Mouse (Mus musculus): ENCODE measurements at regions not wholly inside any gene's neighbourhood (a gene's known extent, or its start where the extent isn't known, plus 50 kb on each side); places are given as distances from the start of the nearest gene placed in this dataset.
"Not testable (repeated sequence)": the region's sequence is repeated elsewhere in the genome, so short reads cannot be mapped to it uniquely, and the experiment has no call there.

DNA sequence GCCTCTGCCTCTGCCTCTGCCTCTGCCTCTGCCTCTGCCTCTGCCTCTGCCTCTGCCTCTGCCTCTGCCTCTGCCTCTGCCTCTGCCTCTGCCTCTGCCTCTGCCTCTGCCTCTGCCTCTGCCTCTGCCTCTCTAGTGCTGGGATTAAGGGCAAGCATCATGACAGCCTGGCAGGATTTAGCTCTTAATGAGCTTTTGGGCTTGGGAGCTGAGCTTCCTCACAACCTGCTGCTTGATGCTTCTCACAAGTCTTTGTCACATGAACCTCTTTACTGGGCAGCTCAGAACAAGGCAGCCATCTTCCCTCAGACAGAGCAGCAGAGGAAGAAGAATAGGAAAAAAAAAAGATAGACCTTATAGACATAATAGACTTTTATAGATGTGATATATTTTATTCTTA lies 152.6 kb downstream of the Gm5426 start:
- H3K4me1 ChIP-seq; H3K9me3 ChIP-seq (replicated peaks); H3K27ac ChIP-seq; H3K4me3 ChIP-seq; H3K4me2 ChIP-seq (replicated peaks); H3K9ac ChIP-seq; H3K36me3 ChIP-seq; ATAC-seq (ENCODE audit: low FRiP score); H3K27me3 ChIP-seq: not testable (repeated sequence)

DNA sequence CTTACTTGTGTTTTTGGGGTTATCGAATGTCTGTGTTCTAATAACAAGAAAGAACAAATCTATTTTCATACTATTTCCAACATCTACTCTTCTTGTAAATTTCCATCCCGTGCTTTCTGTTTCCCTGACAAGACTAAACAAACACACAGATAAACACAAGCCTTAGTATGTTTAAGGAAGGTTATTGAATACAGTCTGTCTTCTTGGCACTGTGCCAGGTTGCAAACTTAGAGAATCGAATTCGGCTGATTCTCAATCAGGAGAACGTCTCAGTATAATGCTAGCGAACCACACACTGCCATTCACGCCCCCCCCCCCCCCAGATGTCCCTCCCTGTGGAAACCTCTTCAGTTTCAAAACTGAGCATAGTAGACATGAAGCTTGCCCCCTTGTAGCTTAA lies 157.2 kb downstream of the Gm5426 start:
- ATAC-seq (ENCODE audit: low FRiP score), result no peak
- H3K9me3 ChIP-seq (replicated peaks), result no peaks in the 10 kb centered on the region
- H3K4me2 ChIP-seq (replicated peaks), result no peak overlapping the region
- no peaks in the 10 kb centered on the region for H3K36me3 ChIP-seq
- H3K9ac ChIP-seq, result no peak overlapping the region
- no peaks in the 10 kb centered on the region for H3K4me1 ChIP-seq
- H3K27ac ChIP-seq, result no peak overlapping the region
- 68% methylated on average over 7 of the region's 7 CpGs for WGBS
- H3K27me3 ChIP-seq, result no peaks in the 10 kb centered on the region
- H3K4me3 ChIP-seq, result no peak overlapping the region

DNA sequence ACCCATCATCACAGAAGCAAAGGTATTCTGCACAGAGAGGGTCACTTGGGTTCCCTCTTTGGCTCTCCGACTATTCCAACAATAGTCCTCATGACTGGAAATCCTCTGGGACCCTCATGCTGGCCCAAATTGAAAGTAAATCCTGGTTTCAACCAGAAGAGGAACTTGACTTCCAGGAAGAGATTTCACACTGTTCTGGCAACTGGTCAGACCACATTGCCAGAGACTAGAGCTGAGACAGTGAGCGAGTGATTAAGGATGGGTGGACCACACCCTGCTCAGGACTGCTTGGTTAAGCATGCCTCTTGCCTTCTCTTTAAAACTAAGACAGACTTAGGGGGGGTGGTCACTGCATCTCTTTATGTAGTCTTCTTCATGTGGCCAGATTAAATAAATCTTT lies 158.3 kb downstream of the Gm5426 start:
- WGBS, result 81% methylated on average over 2 of the region's 2 CpGs
- no peak overlapping the region for H3K9ac ChIP-seq

DNA sequence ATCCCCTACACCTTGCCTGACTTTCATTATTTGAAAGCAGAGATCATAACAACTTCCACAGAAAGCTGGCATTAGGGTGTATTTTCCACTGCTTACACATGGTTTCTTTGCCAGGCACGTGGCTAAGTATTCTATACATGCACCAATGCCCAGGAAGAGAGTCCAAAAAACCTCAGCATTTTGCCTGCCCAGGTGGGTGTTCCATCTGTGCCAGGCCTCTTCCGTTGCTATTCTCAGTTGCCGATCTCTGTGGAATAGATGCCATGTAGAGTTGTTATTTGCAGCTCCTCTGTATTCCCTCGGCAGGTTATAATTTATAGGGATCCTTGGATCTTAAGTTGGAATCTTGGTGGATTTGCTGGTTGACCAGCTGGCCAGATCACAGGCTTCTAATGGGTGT lies 161.3 kb downstream of the Gm5426 start:
- Histone ChIP-seq H3K4me3 (no peak overlapping the region), H3K27me3 (no peaks in the 10 kb centered on the region), H3K9me3 (replicated peaks) (no peaks in the 10 kb centered on the region), H3K4me1 (no peaks in the 10 kb centered on the region), H3K27ac (no peak overlapping the region), H3K9ac (no peak overlapping the region), H3K36me3 (no peaks in the 10 kb centered on the region), H3K4me2 (replicated peaks) (no peak overlapping the region)
- ATAC-seq (ENCODE audit: low FRiP score), result no peak
- WGBS, result 86% methylated on average over 4 of the region's 4 CpGs

More for the DNA sequence above, 158.3 kb downstream of the Gm5426 start:
- Histone ChIP-seq H3K27me3 (no peaks in the 10 kb centered on the region), H3K27ac (no peak overlapping the region), H3K4me1 (no peaks in the 10 kb centered on the region), H3K4me3 (no peak overlapping the region), H3K36me3 (no peaks in the 10 kb centered on the region), H3K9me3 (replicated peaks) (no peaks in the 10 kb centered on the region), H3K4me2 (replicated peaks) (no peak overlapping the region)
- no peak for ATAC-seq (ENCODE audit: low FRiP score)

DNA sequence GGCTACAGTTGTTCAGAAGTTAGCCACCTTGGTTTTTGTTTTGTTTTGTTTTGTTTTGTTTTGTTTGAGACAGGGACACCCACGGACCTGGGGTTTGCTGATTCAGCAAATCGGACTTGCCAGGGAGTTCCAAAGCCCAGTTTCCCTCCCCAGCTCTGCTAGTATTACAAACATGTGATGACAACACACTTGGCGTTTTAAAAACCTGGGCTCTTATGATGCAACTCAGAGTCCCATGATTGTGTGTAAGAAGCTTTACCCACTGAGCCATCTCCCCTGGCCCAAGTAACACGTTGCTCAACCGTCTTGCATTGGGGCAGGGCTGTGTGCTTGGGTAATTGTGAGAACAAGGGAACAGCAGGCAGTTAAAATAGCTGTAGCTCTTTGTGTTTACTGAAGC lies 162.2 kb downstream of the Gm5426 start:
- no peak for ATAC-seq (ENCODE audit: low FRiP score)
- Histone ChIP-seq H3K9me3 (replicated peaks) (no peaks in the 10 kb centered on the region), H3K4me1 (no peaks in the 10 kb centered on the region), H3K4me3 (no peak overlapping the region), H3K27me3 (no peaks in the 10 kb centered on the region), H3K4me2 (replicated peaks) (no peak overlapping the region), H3K9ac (no peak overlapping the region), H3K36me3 (no peaks in the 10 kb centered on the region), H3K27ac (no peak overlapping the region)
- 85% methylated on average over 5 of the region's 5 CpGs for WGBS

DNA sequence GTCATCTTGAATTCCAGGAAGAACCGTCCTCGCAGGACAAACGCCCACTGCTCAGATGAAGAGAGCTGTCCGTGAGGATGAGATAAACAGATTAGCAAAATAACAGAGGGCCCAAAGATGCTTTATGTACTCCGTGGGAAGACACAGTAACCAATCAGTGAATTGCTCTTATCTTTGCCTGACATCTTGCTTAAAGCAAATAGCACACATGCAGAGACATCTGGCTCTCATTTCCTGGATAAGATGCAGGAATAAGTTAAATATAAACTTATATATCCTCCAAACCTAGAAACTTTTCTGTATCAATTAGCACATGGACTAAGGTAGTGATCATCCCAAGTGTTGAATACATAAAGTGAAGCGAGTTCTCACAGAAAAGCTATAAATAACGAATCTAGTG lies 169.3 kb downstream of the Gm5426 start:
- Histone ChIP-seq H3K9ac (no peak overlapping the region), H3K36me3 (no peaks in the 10 kb centered on the region), H3K27me3 (no peaks in the 10 kb centered on the region), H3K4me1 (peaks cover 9% of the 10 kb centered on the region), H3K9me3 (replicated peaks) (no peaks in the 10 kb centered on the region), H3K27ac (no peak overlapping the region), H3K4me3 (no peak overlapping the region), H3K4me2 (replicated peaks) (no peak overlapping the region)
- 71% methylated on average over 7 of the region's 7 CpGs for WGBS
- no peak for ATAC-seq (ENCODE audit: low FRiP score)

DNA sequence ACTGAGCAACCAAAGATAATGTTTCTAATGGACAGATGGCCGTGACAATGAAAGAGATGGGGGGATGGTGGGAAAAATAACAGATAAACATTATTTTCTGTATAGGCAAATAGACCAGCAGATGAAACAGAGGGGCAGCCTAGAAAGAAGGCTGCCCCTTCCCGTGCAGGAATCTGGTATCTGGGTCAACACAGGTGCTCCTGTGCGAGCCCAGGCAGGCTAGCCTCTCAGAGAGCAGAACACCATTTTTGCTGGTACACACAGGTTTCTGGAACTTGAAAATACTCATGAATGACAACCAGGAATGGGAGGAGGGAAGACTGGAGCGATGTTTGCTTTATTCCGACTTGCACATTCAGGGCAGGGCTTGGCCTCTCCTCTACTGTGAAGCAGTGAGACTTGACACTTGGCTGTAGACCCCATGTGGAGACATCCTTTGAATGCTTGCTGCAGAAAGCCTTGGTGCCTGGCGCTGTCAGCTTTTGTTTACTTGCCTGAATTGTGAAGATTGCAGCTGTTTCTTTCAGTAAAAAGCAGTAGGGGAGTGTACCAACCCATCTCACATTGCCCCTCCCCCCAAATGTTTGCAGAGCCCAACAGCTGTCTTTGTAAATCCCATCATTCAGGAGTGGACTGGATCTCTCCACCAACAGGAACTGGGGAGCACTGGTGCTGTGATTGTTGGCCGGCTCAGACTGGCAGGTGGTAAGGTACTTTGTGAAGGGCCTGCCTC lies 172.5 kb downstream of the Gm5426 start:
- Histone ChIP-seq H3K4me2 (replicated peaks) (no peak overlapping the region), H3K27ac (peak overlapping the region; percentile 58; the same call in 1 of the 2 replicates), H3K36me3 (no peaks in the 10 kb centered on the region), H3K27me3 (no peaks in the 10 kb centered on the region), H3K9ac (no peak overlapping the region), H3K9me3 (replicated peaks) (peaks cover 12% of the 10 kb centered on the region), H3K4me3 (no peak overlapping the region), H3K4me1 (peaks cover 9% of the 10 kb centered on the region)
- peak; percentile 81 for ATAC-seq (ENCODE audit: low FRiP score)
- WGBS, result 5% methylated on average over 7 of the region's 7 CpGs

DNA sequence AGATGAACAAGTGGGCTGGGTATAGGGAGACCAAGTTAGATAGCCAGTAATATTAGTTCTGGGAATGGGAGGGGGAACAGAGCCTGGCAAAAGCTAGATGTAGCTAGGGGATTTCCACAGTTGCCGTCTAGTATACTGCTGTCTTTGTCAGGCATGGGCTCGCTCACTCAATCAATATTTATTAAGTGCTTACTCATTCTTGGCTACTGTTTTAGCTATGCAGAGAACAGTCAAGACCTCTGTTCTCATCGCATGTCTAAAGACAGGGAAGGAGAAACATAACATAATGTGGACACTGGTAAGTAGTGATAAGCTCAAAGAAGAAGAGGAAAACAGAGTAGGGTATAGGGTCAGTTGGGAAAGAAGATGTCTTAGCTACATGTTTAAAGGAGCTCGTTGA lies 173.4 kb downstream of the Gm5426 start:
- Histone ChIP-seq H3K9me3 (replicated peaks) (peaks cover 12% of the 10 kb centered on the region), H3K4me3 (no peak overlapping the region), H3K4me1 (peaks cover 9% of the 10 kb centered on the region), H3K36me3 (no peaks in the 10 kb centered on the region), H3K9ac (no peak overlapping the region), H3K27me3 (no peaks in the 10 kb centered on the region), H3K27ac (peak overlapping the region; percentile 58; the same call in 1 of the 2 replicates), H3K4me2 (replicated peaks) (no peak overlapping the region)
- ATAC-seq (ENCODE audit: low FRiP score), result no peak
- 66% methylated on average over 4 of the region's 4 CpGs for WGBS

DNA sequence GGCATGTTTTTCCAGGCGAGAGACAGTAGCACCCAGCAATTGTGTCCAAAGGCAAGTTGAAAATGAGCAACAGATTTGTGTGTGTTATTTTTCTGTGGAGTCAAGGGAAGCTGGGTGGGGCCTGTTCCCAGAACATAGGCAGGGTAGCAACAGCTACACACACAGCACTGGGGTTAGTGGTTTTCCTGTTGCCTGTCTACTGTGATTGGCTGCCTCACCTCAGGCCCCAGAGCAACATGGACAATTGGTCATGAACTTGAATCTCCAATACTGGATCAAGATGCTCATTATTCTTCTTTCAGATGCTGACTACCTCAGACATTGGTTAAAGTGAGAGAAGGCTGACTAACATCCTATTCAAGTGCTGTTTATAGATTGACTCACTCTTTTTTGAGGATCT lies 188.9 kb downstream of the Gm5426 start:
- Histone ChIP-seq H3K27ac (no peak overlapping the region), H3K4me3 (no peak overlapping the region), H3K9me3 (replicated peaks) (no peaks in the 10 kb centered on the region), H3K9ac (no peak overlapping the region), H3K27me3 (no peaks in the 10 kb centered on the region), H3K36me3 (no peaks in the 10 kb centered on the region), H3K4me2 (replicated peaks) (no peak overlapping the region), H3K4me1 (no peaks in the 10 kb centered on the region)
- 84% methylated on average over 1 of the region's 1 CpGs for WGBS
- no peak for ATAC-seq (ENCODE audit: low FRiP score)

DNA sequence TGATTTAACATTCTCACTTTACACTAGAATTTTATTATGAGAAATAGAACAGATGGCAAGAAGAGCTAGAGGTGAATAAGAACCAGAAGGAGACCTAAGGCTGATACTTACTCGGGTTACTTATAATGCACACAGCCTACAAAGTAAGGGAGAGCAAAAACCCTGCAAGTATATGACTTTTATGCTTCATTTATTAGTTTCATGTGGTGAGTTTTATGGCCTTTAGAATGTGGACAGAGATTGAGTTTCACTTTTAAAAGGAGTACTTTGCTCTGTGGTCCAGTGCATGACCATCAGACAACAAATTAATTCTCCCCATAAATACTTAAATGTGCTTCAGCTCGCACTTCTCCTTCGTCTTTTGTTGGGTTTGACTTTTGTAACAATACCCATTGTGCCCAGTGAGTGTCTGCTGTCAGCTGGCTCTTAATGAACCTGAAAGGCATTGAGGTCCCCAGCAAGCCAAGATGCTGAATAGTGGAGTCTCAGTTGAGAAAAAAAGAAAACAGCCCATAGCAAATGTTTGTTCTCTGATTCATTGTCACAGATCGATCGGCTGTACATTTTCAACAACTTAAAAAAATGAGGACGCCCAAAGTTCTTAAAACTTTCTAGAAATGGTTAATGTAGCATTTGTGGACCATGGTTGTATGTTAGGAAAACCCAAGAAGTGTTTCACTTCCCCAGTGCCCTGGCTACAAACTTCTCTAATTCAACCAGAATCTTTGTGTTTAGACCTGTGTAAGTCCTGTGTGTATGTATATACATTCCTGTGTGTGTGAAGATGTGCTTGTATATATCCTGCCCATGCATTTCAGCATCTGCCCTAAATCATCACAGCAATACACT lies 194.5 kb downstream of the Gm5426 start:
- no peak for ATAC-seq (ENCODE audit: low FRiP score)
- H3K9ac ChIP-seq, result no peak overlapping the region
- H3K9me3 ChIP-seq (replicated peaks), result no peaks in the 10 kb centered on the region
- H3K4me2 ChIP-seq (replicated peaks), result no peak overlapping the region
- no peaks in the 10 kb centered on the region for H3K27me3 ChIP-seq
- no peaks in the 10 kb centered on the region for H3K36me3 ChIP-seq
- 0 out of 2 replicates have a peak, but pooled peaks cover 3% of the 10 kb centered on the region for H3K4me1 ChIP-seq
- no peak overlapping the region for H3K27ac ChIP-seq
- 26% methylated on average over 6 of the region's 6 CpGs for WGBS
- no peak overlapping the region for H3K4me3 ChIP-seq

DNA sequence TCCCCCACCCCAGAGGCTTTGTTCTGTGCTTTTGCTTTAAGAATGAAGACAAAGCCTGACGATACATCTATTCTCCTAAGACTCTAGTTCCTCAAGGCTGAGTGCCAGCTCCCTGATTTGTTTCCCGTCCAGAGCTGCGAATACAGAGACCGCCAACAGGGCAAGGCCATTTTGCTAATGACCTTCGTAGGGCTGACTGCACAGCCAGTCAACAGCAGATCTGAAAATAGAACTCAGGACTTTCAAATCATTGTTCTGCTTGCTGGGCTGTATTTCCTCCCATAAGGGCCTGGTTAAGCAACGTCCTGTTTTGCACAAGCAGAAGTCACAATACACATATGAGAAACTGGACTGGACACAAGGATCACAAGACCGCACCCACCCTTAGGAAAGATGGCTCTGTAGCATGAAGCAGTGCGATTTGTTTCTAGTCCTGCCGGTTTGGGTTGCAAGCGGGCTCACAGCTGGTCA lies 196.4 kb downstream of the Gm5426 start:
- Histone ChIP-seq H3K36me3 (no peaks in the 10 kb centered on the region), H3K27me3 (no peaks in the 10 kb centered on the region), H3K9me3 (replicated peaks) (no peaks in the 10 kb centered on the region), H3K4me1 (0 out of 2 replicates have a peak, but pooled peaks cover 3% of the 10 kb centered on the region), H3K9ac (no peak overlapping the region), H3K4me3 (no peak overlapping the region), H3K27ac (0 out of 2 replicates have a peak overlapping the region, but pooled peaks have one; percentile 3), H3K4me2 (replicated peaks) (no peak overlapping the region)
- ATAC-seq (ENCODE audit: low FRiP score), result no peak
- 66% methylated on average over 10 of the region's 10 CpGs for WGBS

DNA sequence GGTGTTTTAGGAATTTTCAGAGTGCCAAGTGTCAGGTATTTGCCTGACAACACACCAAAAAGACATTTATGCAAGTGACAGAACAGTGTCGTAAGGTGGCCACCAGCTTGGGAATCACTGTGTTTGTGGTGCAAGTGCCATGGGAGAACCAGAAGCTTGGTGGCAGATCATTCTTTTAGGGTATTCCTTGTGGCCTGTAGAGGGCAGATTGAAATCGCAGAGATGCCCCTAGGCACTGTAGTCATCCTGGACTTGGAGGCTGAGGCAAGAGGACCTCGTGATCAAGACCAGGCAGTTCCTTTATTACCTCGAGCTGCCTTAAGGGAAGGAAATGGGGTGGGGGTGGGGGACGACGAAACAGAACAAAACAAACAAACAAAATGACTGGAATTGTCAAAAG lies 196.8 kb downstream of the Gm5426 start:
- no peak for ATAC-seq (ENCODE audit: low FRiP score)
- no peak overlapping the region for H3K9ac ChIP-seq
- H3K4me3 ChIP-seq, result no peak overlapping the region
- no peaks in the 10 kb centered on the region for H3K36me3 ChIP-seq
- H3K27ac ChIP-seq, result no peak overlapping the region
- 84% methylated on average over 6 of the region's 6 CpGs for WGBS
- no peak overlapping the region for H3K4me2 ChIP-seq (replicated peaks)
- H3K27me3 ChIP-seq, result no peaks in the 10 kb centered on the region
- no peaks in the 10 kb centered on the region for H3K9me3 ChIP-seq (replicated peaks)
- 0 out of 2 replicates have a peak, but pooled peaks cover 3% of the 10 kb centered on the region for H3K4me1 ChIP-seq

Measured in hindbrain, embryonic 12.5 days (tissue).